Mouse (Mus musculus) gonadal fat pad, adult 2 months (tissue): ENCODE measurements around the gene Pigs. TPM values are rescaled to one million over a fixed set of nuclear protein-coding genes. Genes with fewer than 3 reads are reported as not detected.
A peak's percentile ranks its signal among the peaks of the same experiment; 100 is the strongest.

Source experiments
- DNase-seq: peaks from one replicate; pipeline ENCODE4 v3.0.0-alpha.2; 2012; ENCODE audit warnings: low read depth
- polyA plus RNA-seq: library from polyadenylated mRNA; depleted of rRNA; stranded (reverse); fragments of >200 nt; gene quantifications from 2 replicates; pipeline ENCODE4 v1.2.3, GENCODE M21; 2012; rRNA removed

The Pigs gene
- polyA plus RNA-seq, result 69.5 and 94.1 TPM in 2 replicates

DNA sequence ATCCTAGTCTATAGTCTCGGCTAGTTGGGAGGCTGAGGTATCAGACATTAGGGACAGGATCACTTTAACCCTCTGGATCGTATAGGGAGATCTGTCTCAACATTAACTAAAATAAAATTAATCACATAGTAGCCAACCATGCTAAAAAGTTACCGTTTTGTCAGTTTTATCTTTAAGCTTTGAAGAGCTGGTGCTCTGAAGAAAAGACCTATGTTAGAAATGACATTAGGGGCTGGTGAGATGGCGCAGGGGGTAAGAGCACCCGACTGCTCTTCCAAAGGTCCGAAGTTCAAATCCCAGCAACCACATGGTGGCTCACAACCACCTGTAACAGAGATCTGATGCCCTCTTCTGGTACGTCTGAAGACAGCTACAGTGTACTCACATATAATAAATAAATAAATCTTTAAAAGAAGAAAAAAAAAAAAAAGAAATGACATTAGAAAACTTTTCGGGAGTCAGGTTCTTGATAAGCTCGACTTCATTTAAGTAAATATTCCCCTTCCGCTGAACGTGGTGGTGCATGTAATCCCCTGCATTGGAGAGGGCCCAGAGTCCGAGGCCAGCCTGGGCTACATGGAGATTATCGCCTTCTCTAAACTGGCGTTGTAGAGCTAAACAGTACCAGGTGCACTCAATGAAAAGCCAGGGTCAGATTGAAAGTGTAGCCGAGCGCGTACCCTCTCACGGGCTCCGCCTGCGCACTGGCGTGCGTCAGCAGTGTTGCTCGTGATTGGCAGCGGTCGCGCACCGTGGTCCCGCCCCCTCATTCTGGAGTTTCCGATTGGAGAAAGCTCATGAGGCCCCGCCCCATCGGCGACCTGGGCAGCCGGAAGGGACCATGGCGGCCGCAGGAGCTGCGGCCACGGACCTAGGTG is at the start of gene Pigs:
Gene Pigs (plus strand): TSS at position 782 of the 878 bp plus-strand sequence.
- DNase-seq, result peak; percentile 40

DNA sequence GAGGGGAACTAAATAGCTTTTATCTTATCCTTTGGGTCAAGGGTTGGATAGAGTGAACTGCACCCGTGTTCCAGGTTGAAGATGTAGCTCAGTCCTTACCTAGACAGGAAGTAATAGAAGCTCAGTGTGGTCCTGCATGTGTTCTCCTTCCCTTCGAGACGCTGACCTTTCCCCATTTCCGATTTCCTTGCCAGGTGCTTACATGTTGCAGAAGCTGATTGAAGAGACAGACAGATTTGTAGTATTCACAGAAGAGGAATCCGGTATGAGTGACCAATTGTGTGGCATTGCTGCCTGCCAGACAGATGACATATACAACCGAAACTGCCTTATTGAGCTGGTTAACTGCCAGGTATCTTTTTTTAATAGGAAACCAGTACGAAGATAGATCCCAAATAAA is 49.4 kb upstream of the Pigs start:
- DNase-seq, result no peak

DNA sequence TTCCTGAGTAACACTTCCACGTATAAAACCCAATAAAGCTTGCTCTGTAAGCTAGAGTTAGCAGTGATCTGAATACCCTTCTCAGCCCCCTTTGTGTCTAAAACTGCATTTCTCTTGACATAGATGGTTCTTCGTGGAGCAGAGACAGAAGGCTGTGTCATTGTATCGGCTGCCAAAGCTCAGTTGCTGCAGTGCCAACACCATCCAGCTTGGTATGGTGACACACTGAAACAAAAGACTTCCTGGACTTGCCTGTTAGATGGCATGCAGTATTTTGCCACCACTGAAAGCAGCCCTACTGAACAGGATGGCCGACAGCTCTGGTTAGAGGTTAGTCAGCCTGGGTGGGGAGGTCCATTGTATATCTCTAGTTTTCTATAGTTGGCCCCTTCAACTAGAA is 48.6 kb upstream of the Pigs start:
- DNase-seq, result no peak

DNA sequence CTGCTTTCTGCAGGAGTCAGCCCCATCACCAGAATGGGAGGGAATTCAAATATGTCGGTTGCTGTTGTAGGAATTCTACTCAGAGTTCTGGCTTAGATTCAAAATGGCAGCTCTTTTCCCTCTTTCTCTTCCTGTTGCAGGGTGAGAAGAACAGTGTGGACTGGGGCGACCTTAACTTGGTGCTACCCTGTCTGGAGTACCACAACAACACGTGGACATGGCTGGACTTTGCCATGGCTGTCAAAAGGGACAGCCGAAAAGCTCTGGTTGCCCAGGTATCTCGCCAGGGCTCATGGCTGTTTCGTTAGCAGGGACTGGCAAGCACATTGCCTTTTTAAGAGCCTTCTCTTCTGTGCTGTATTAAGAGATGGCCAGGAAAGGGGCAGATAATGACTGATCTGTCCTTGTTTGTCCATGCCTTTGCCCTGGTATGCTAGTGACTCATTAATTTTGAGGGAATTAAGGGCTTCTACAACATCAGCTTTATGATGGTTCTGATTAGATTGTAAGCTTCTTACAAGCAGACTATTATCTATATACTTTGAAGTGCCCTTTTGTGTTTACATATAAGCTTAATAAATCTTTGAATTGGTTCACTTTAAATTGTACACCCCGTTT is 39.0 kb upstream of the Pigs start:
- no peak for DNase-seq

DNA sequence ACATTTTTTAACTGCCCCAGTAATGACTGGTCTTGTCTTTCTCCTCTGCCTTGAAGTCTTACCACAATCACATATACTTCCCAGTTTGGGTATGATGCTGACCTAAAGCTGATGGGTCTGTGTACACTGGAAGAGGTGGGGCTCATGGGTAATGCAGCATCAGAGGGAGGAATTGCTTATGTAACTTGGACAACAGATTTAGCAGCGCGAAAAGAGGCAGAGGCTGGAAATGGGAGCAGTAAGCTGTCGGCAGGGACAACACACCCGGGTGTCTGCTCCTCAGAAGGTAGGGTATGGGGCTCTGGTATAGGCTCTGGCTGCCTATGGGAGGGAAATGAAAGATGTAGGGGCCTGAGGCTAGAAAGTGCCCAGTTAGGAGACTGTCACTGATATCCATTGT is 37.6 kb upstream of the Pigs start, which contains the start of gene BC030499:
Gene BC030499 (plus strand): TSS at position 188 of the 400 bp plus-strand sequence.
- DNase-seq, result no peak

DNA sequence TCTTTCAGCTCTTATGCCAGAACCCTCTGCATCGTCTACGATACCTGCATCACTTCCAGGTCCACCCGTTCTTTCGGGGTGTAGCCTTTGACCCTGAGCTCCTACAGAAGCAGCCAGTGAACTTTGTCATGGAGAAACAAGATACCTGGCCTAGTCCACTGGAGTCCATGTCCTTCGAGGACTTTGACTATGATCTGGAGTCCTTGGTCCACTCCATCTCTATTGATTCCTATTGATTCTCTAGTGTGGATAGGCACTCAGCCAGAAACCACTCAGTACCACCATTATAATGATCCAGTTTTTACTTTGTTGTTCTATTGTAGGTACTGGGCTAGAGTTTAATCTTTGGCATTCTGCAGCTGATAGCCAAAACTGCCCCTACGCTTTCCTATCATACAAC is 33.6 kb upstream of the Pigs start:
- no peak for DNase-seq

DNA sequence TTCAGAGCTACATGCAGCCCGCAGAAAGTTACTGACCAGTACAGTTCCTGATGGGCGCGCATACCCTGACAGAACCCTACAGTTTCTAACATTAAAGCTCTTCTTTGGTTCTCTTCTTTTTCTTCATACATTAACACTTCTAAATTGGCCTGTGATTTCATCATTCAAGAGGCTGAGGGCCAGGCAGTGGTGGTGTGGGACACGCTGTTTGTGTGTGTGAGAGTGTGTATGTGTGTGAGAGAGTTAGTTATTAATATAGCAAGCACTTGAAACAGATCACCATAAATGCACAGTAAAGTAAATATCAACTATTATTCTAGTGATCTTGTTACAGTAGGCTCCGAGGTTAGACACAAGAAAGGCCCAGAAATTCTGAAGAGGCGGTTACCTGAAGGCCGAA is 27.3 kb upstream of the Pigs start:
- no peak for DNase-seq

DNA sequence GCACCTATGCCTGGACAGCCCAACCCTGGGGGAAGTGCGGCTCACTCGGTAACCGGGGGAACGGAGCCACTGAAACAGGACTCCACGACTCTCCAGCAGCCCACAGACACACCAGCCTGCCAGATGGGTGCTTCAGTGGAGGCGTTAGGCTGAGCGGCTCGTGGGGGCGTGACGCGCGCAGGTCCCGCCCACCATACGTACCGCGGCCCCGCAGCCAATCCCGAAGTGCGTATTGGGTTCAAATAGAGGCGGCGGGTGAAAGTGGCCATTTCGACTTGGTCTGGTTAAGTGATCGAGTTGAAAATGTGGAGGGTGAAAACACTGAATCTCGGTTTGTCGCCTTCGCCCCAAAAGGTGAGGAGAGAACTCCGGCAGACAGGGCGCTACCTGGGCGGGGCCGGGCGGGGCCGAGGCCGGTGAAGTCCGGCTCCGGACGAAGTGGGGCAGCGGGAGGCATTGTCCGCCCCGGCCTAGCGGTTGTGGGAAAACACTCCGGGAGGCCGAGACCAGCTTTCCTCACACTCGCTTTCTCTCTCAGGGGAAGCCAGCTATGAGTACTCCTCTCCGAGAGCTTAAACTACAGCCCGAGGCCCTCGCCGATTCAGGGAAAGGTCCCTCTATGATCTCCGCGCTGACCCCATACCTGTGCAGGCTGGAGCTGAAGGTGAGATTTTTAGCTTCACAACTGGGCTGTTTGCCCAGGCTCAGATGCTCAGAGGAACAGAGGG is 26.7 kb upstream of the Pigs start, which contains the start of gene Spag5:
Gene Spag5 (plus strand): TSS at position 173 of the 728 bp plus-strand sequence.
- DNase-seq, result peak; percentile 36

DNA sequence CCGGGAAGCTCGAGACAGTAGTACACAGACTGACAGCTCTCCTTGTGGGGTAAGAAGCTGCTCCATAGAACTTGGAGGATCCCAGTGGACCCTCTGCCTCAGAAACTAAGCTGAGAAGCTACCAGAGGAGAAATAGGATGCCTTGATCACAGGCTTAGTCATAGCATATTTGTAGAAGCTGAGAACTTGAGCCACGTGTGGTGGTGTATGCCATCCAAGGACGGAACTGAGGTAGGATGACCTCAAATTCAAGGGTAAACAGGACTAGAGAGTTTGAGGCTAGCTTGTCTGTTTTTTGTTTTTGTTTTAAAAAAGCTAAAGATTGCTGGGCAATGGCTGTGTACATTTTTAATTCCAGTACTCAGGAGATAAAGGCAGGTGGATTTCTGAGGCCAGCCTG is 22.9 kb upstream of the Pigs start:
- DNase-seq, result no peak

DNA sequence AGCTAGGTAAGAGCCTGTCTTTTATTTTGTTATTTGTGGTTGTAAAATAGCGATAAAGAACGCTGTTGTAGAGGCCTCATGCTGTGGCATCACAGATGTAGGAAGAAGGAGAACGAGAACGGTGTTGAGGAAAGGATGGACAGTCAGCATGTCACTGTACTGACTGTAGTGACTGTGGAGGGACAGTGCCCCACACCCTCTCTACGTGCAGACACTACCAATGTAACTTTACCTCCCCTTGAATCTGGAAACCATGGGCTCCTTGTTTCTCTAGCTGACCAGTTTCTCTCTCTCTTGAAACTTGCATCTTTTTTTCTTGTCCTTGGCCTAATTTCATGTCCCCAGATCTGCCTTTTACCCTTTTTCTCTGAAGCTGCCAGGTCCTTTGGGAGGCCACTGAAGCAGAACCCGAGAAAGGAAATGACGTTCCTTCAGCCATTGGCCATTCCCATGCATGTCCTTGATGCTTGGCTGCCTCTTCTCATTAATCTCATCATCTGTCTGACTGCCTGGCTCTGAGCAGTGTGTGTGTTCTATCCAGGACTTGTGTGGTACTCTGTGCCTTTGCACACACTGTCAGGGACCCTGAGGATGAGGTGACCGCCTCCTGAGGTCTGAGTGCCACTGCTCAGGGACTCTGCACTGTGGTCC is 17.2 kb upstream of the Pigs start:
- DNase-seq, result no peak

DNA sequence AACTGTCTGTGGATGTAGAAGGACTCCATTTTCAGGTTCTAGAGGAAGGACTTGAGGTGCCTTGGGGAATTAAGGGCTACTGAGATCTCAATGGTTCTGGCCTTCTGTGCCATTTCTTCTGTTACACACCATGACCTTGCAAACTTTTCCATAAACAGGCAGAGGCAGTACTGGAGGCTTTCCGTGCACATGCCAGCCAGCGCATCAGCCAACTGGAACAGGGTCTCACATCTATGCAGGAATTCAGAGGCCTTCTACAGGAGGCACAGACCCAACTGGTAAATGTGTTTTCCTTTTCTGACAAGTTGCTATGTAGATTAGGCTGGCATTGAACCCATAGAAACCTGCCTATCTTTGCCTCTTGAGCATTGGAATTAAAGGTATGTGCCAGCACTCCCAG is 14.6 kb upstream of the Pigs start:
- DNase-seq, result no peak

DNA sequence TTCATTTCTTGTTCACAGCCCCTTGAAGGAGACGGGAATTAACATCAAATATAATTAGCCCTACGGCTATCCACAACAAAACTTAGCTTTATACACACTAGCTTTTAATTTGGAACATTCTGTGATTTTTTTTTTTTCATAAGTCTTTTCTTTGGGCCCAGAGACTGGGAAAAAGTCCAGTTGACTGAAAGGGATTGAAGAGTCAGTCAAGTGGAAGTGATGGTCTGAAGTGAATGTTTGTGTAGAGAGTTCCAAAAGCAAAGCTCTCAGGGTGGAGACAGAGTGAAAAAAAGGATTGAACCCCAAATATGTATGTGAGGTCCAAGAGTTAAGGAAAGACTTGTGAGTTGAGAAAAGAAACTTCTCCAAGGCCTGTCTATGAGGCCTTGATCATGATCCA is 9.8 kb upstream of the Pigs start:
- DNase-seq, result no peak

DNA sequence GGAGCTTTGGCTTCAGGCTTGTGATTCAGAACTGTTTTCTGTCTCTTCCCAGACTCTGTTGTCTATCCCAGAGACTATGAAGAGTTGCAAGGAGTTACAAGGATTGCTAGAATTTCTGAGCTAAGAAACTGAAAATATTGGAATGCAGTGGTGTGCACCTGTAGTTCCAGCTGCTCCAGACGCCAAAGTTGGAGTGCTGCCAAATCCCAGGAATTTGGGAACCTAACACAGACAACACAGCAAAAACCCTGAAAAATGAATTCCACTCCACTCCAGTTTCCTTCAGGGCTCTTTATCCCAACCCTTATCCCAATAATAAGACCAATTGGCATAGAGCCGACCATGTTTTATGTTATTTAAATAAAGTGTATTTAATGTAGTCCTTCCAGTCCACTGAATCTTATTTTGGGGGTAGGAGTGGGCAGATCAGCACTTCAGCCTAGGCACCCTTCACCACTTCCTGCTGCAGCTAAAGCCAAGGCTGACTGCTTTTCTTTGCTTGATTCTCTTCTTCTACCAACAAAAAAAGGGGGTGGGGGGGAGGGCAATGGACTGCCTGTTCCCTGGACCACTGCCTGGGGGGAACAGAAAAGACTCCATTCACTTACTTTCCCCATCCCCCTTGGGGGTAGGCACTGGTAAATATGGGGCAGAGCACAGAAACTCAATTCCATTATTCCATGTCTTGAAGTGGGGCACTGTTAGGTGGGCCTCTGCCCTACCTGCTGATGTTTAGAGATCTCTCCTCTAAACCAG is 6.0 kb upstream of the Pigs start:
- DNase-seq, result no peak

DNA sequence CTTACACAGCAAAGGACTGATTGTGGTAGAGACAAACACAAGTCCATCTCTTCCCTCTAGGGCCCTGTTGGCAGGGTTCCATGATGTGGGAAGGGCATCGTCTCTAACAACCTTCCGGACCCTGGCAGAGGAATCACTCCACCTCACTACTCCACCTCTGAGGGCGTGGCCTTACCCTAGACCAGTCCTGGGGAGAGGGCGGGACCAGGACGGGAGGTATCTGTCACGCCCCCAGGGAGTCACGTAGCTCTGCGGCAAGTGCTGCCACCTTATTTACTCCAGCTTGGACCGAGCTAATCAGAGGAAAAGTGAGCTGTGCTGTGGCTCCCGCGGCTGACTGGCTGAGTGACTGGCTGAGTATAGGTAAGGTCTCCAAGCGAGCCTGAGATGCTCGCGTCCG is 5.4 kb upstream of the Pigs start, which contains the start of gene Aldoc:
Gene Aldoc (plus strand): TSS at position 109 of the 400 bp plus-strand sequence.
- peak; percentile 58 for DNase-seq

DNA sequence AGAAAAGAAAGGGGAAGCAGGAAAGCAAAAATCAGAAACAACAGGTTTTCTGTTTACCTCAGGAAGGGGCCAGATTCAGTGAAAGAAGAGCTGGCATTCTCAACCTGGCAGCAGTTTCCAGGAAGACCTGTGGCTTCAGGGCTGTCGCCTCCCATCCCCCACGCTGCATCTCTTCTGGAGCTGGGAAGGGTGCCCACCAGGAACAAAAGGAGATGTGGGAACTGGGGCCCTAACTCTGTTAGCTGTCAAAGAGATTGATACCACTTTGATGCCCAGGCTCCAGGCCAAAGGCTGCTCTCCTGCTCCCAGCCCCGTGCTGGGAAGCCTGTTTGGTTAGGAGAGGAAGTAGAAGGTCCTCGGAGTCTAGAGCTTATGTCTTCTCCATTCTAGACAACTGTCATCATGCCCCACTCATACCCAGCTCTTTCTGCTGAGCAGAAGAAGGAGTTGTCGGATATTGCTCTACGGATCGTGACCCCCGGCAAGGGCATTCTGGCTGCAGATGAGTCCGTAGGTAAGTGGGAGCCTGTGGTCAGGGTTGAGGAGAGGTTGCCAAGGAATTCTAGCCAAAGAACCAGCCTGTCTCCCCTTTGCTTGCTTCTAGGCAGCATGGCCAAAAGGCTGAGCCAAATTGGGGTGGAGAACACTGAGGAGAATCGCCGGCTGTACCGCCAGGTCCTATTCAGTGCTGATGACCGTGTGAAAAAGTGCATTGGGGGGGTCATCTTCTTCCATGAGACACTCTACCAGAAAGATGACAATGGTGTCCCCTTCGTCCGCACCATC is 4.0 kb upstream of the Pigs start:
- no peak for DNase-seq

DNA sequence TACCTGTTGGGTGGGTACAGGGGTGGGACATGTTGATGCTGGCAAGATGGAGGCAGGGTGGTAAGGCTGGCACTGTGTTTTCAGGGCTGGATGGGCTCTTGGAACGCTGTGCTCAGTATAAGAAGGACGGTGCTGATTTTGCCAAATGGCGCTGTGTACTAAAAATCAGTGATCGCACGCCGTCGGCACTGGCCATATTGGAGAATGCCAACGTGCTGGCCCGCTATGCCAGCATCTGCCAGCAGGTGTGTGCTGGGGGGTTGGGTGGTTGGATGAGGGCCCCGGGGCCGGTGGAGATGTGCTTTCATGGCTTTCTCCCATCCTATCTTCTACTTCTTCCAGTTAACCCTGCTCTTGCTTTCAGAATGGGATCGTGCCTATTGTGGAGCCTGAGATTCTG is 3.2 kb upstream of the Pigs start:
- DNase-seq, result no peak

DNA sequence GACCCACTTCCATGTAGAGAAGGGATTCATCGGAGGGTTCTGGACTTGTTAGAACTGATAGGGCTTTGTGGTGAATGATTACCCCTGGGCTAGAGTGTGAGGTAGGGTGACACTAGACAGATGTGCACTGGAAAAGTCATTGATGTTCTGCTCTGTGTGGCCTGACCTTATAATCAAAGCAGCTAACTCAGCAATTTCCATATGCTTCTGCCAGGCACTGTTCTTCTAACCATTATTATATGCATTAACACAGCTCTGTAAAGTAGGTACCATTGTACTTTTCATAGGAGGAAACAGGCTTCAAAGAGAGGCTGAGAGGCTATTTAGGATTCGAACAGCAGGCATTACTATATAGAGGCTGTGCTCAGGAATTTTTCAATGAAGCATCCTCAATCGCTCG is 1.0 kb upstream of the Pigs start:
- DNase-seq, result no peak

DNA sequence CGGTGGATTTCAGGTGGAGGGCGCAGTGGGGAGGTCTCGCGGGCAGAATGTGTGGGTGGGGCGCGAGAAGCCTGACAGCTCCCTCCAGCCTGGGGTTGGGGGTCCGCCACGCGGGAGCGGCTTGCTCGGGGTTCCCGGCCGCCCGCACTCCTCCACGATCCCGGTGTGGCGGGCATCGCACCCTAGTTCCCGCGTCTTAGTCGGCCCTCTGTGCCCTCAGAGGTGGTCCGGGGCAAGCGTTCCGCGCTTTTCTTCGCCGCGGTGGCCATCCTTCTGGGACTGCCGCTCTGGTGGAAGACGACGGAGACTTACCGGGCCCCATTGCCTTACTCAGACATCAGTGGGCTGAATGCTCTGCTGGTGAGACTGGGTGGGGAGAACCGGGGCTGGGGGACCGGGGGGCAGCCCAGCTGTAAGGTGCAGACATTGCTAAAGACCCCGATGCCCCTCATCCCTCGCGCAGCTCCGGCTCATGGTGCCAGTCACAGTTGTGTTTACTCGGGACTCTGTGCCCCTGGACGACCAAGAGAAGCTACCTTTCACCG is 369 bp downstream of the Pigs start:
- DNase-seq, result no peak

DNA sequence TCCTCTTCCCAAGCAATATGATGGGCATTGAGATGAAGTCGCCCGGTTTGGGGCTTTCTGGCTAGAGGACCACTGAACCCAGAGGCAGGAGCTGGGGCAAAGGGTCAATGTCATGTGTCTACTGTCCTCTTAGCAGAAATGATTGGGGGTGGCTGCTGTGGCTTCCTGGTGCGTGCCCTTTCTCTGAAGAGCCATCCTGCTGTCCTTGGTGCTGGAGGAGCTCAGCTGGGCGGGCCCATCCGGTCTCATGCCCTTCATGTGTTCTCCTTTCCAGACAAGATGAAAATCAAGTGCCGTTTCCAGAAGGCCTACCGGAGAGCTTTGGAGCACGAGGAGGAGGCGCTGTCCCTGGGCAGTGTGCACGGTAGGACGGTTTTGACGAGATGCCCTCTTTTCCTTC is 4.5 kb downstream of the Pigs start:
- no peak for DNase-seq

DNA sequence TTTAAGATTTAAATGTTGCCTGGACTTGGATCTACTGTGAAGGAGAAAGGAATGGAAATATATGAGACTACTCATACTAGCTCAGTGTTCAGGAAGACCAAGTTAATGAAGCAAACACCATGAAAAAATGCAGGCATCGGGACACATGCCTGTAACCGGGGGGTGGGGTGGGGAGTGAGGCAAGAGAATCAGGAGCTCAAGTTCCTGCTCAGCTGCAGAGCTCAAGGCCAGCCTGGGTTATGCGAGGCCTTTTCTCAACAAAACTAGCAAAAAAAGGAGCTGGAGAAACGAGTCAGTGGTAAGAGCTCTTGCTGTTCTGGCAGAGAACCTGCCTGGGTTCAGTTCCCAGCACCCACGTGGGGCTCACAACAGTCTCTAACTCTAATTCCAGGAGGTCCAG is 5.8 kb downstream of the Pigs start:
- no peak for DNase-seq
